Mouse (Mus musculus) CH12.LX (cell line): ENCODE data around the gene Cmah. TPM values are rescaled to one million over a fixed set of nuclear protein-coding genes. Genes with fewer than 3 reads are reported as not detected.
A peak's percentile ranks its signal among the peaks of the same experiment; 100 is the strongest.

ENCODE experiments used
- DNase-seq: peaks from one replicate; pipeline ENCODE4 v3.0.0-alpha.2; 2013; ENCODE audit errors: extremely low read depth
- H3K27ac ChIP-seq: 2 replicates; pipeline ENCODE4 v1.5.1; 2012; ENCODE audit warnings: low read depth, mild to moderate bottlenecking, control low read depth, moderate library complexity; ENCODE audit not compliant: insufficient read depth
- H3K27me3 ChIP-seq: replicated peaks from 2 replicates; pipeline ENCODE3; 2012; ENCODE audit warnings: inconsistent platforms
- H3K36me3 ChIP-seq, 2 experiments: replicated peaks in 1 of 2; 2 replicates each; pipeline versions ENCODE3 to v1.6.1; 2012; ENCODE audit warnings: inconsistent platforms in 1 of 2, low read length in 1 of 2, mild to moderate bottlenecking in 1 of 2, mixed read lengths in 1 of 2, moderate library complexity in 1 of 2; ENCODE audit not compliant: control insufficient read depth in 1 of 2, insufficient read depth in 1 of 2
- H3K4me1 ChIP-seq, 2 experiments: 2 replicates each; pipeline ENCODE4 v1.6.1; 2012; ENCODE audit warnings: inconsistent platforms in 1 of 2, moderate library complexity in 1 of 2; ENCODE audit not compliant: insufficient read depth in 2 of 2, control insufficient read depth in 1 of 2
- H3K4me2 ChIP-seq: 2 replicates; pipeline ENCODE4 v1.6.1; 2012; ENCODE audit warnings: low read depth, mild to moderate bottlenecking, control low read depth; ENCODE audit not compliant: poor library complexity, insufficient read depth, severe bottlenecking
- H3K4me3 ChIP-seq, 3 experiments: fragments of 150-350 bp in 1 of 3; sonication (generic) in 1 of 3; replicated peaks in 1 of 3; 2 replicates each; pipeline versions ENCODE3 to v1.5.1; 2011 to 2012; ENCODE audit warnings: low read depth in 2 of 3, low read length in 2 of 3, mild to moderate bottlenecking in 2 of 3, moderate library complexity in 2 of 3, control low read depth in 1 of 3, improper control_type of control experiment in 1 of 3, inconsistent platforms in 1 of 3, mixed read lengths in 1 of 3; ENCODE audit not compliant: poor library complexity in 1 of 3
- H3K79me2 ChIP-seq: replicated peaks from 2 replicates; pipeline ENCODE4 v1.6.1; 2012; ENCODE audit warnings: mild to moderate bottlenecking, moderate library complexity; ENCODE audit not compliant: control insufficient read depth, poor library complexity, insufficient read depth, severe bottlenecking; ENCODE audit errors: extremely low read depth
- H3K9ac ChIP-seq: 2 replicates; pipeline ENCODE4 v1.6.1; 2012; ENCODE audit warnings: low read depth, mild to moderate bottlenecking, control low read depth, moderate library complexity; ENCODE audit not compliant: insufficient read depth
- H3K9me3 ChIP-seq: replicated peaks from 2 replicates; pipeline ENCODE3; 2012; ENCODE audit warnings: low read length, inconsistent platforms, mixed read lengths
- BHLHE40 ChIP-seq: IDR thresholded peaks from 2 replicates; pipeline ENCODE4 v1.6.1; 2011; ENCODE audit warnings: mild to moderate bottlenecking, low read depth, low read length, improper control_type of control experiment
- CHD1 ChIP-seq: IDR thresholded peaks from 2 replicates; pipeline ENCODE4 v1.6.1; 2012; ENCODE audit warnings: low read depth, low read length, improper control_type of control experiment, inconsistent platforms
- CHD2 ChIP-seq: IDR thresholded peaks from 2 replicates; pipeline ENCODE4 v1.6.1; 2011; ENCODE audit warnings: low read length, improper control_type of control experiment
- CTCF ChIP-seq, 2 experiments: IDR thresholded peaks in 1 of 2; conservative IDR thresholded peaks in 1 of 2; 2 replicates each; pipeline ENCODE4 v1.5.1; 2011 to 2012; ENCODE audit warnings: low read depth in 2 of 2, low read length in 2 of 2, improper control_type of control experiment in 1 of 2, inconsistent platforms in 1 of 2, mild to moderate bottlenecking in 1 of 2, moderate library complexity in 1 of 2
- E2F4 ChIP-seq: IDR thresholded peaks from 2 replicates; pipeline ENCODE4 v1.6.1; 2011; ENCODE audit warnings: low read depth, low read length, improper control_type of control experiment; ENCODE audit not compliant: insufficient replicate concordance
- ELF1 ChIP-seq: IDR thresholded peaks from 2 replicates; pipeline ENCODE4 v1.6.1; 2014; ENCODE audit warnings: low read depth, mild to moderate bottlenecking, inconsistent platforms, low read length, improper control_type of control experiment
- EP300 ChIP-seq: IDR thresholded peaks from 2 replicates; pipeline ENCODE4 v1.6.1; 2011; ENCODE audit warnings: low read length, improper control_type of control experiment
- GABPA ChIP-seq: IDR thresholded peaks from 2 replicates; pipeline ENCODE4 v1.6.1; 2012; ENCODE audit warnings: low read depth, low read length, improper control_type of control experiment, inconsistent platforms; ENCODE audit not compliant: insufficient replicate concordance
- JUN ChIP-seq: IDR thresholded peaks from 2 replicates; pipeline ENCODE4 v1.6.1; 2011; ENCODE audit warnings: low read depth, mild to moderate bottlenecking, low read length, improper control_type of control experiment, moderate library complexity; ENCODE audit not compliant: insufficient read depth
- KAT2A ChIP-seq: IDR thresholded peaks from 2 replicates; pipeline ENCODE4 v1.6.1; 2012; ENCODE audit warnings: low read length, improper control_type of control experiment, inconsistent platforms; ENCODE audit not compliant: insufficient replicate concordance
- MAZ ChIP-seq: IDR thresholded peaks from 2 replicates; pipeline ENCODE4 v1.6.1; 2012; ENCODE audit warnings: low read depth, mild to moderate bottlenecking, inconsistent platforms, low read length, improper control_type of control experiment, moderate library complexity
- MEF2A ChIP-seq: IDR thresholded peaks from 2 replicates; pipeline ENCODE4 v1.6.1; 2014; ENCODE audit warnings: low read depth, mild to moderate bottlenecking, inconsistent platforms, low read length, improper control_type of control experiment, borderline replicate concordance
- MXI1 ChIP-seq: IDR thresholded peaks from 2 replicates; pipeline ENCODE4 v1.6.1; 2011; ENCODE audit warnings: mild to moderate bottlenecking, low read depth, low read length, improper control_type of control experiment
- NELFE ChIP-seq: IDR thresholded peaks from 2 replicates; pipeline ENCODE4 v1.6.1; 2011; ENCODE audit warnings: low read depth, low read length, improper control_type of control experiment
- NRF1 ChIP-seq: IDR thresholded peaks from 2 replicates; pipeline ENCODE4 v1.6.1; 2014; ENCODE audit warnings: low read depth, mild to moderate bottlenecking, inconsistent platforms, low read length, improper control_type of control experiment, moderate library complexity
- PAX5 ChIP-seq: IDR thresholded peaks from 2 replicates; pipeline ENCODE4 v1.6.1; 2012; ENCODE audit warnings: low read length, inconsistent platforms, mixed read lengths
- POLR2A ChIP-seq: IDR thresholded peaks from 2 replicates; pipeline ENCODE4 v1.6.1; 2011; ENCODE audit warnings: low read depth, mild to moderate bottlenecking, improper control_type of control experiment, low read length
- RAD21 ChIP-seq: IDR thresholded peaks from 2 replicates; pipeline ENCODE4 v1.6.1; 2011; ENCODE audit warnings: low read depth, mild to moderate bottlenecking, low read length, improper control_type of control experiment, moderate library complexity
- RCOR1 ChIP-seq: conservative IDR thresholded peaks from 2 replicates; pipeline ENCODE4 v1.6.1; 2012; ENCODE audit warnings: low read depth, mild to moderate bottlenecking, inconsistent platforms, low read length, improper control_type of control experiment
- SIN3A ChIP-seq: IDR thresholded peaks from 2 replicates; pipeline ENCODE4 v1.6.1; 2012; ENCODE audit warnings: low read length, improper control_type of control experiment, inconsistent platforms
- TBP ChIP-seq: conservative IDR thresholded peaks from 2 replicates; pipeline ENCODE4 v1.6.1; 2011; ENCODE audit warnings: low read depth, low read length, improper control_type of control experiment
- UBTF ChIP-seq: IDR thresholded peaks from 2 replicates; pipeline ENCODE4 v1.6.1; 2012; ENCODE audit warnings: low read depth, mild to moderate bottlenecking, inconsistent platforms, low read length, improper control_type of control experiment, moderate library complexity
- USF1 ChIP-seq: IDR thresholded peaks from 2 replicates; pipeline ENCODE4 v1.6.1; 2014; ENCODE audit warnings: low read depth, mild to moderate bottlenecking, inconsistent platforms, low read length, improper control_type of control experiment
- USF2 ChIP-seq: conservative IDR thresholded peaks from 2 replicates; pipeline ENCODE4 v1.6.1; 2011; ENCODE audit warnings: low read depth, low read length, improper control_type of control experiment
- ZKSCAN1 ChIP-seq: IDR thresholded peaks from 2 replicates; pipeline ENCODE4 v1.6.1; 2012; ENCODE audit warnings: low read depth, inconsistent platforms, low read length, improper control_type of control experiment, borderline replicate concordance
- dilution Hi-C: fragments of 300-500 bp; cut with MboI; formaldehyde crosslinking; loops from 2 replicates; pipeline ENCODE4 v1.14.3; 2020; ENCODE audit warnings: low sequenced_read_pairs; ENCODE audit not compliant: extremely low pct_unique_long_range_greater_than_20kb, extremely low pct_ligation_motif_present
- in situ Hi-C: fragments of 300-500 bp; cut with MboI; formaldehyde crosslinking; loops from 3 replicates; pipeline ENCODE4 v1.14.3; 2019; ENCODE audit warnings: low sequenced_read_pairs, low pct_ligation_motif_present, low pct_unique_long_range_greater_than_20kb, mixed read lengths
- polyA plus RNA-seq: library from polyadenylated mRNA; unstranded; fragments of >175 nt; gene quantifications from 2 replicates; pipeline ENCODE4 v1.2.1, GENCODE M21; 2012; ENCODE audit warnings: low read depth; ENCODE audit not compliant: insufficient read length
- total RNA-seq, 2 experiments: library from RNA; depleted of rRNA; stranded (reverse); fragments of 300-350 nt in 1 of 2; fragments of >200 nt in 1 of 2; gene quantifications; 2 replicates each; pipeline ENCODE4 v1.2.3; 2012 to 2014

Gene Cmah
- total and polyA plus RNA-seq, 3 experiments, result 5.0 to 17.4 (median 5.5) TPM

GRCm38 (mm10) chr13:24392655-24393054 lies 65.5 kb downstream of the Cmah start (continued):
- 0 out of 2 replicates have a peak, but pooled peaks have one; percentile 46 for TF ChIP-seq SIN3A
- TF ChIP-seq NELFE, result no peak
- no peak for TF ChIP-seq MEF2A
- TF ChIP-seq CHD1, result no peak

GRCm38 (mm10) chr13:24393055-24393454 lies 65.9 kb downstream of the Cmah start:
- H3K4me3 ChIP-seq, result no peak overlapping the region
- H3K4me1 ChIP-seq, result peaks cover 15 to 61% of the 10 kb centered on the region in 2 experiments

GRCm38 (mm10) chr13:24395815-24396214 lies 68.6 kb downstream of the Cmah start:
- no peak overlapping the region for H3K4me2 ChIP-seq
- TF ChIP-seq MAZ (no peak), ZKSCAN1 (no peak), SIN3A (no peak), CHD2 (no peak), UBTF (no peak), CTCF (conservative IDR thresholded peaks at IDR 0.05 in 1 of 2, IDR thresholded peaks at IDR 0.05 in 1 of 2; ENCODE audit: low read depth in 2 of 2, low read length in 2 of 2) (no peak), E2F4 (no peak), NRF1 (no peak), RAD21 (no peak), EP300 (no peak), RCOR1 (no peak), USF1 (no peak), JUN (no peak), POLR2A (no peak), USF2 (no peak), NELFE (no peak), KAT2A (no peak), ELF1 (no peak), PAX5 (no peak)
- dilution Hi-C loops (no loop called here), in situ Hi-C loops (no loop called here)
- peaks cover 6% of the 10 kb centered on the region for H3K9me3 ChIP-seq
- peaks cover 24 to 80% of the 10 kb centered on the region in 2 experiments for H3K4me1 ChIP-seq
- H3K36me3 ChIP-seq, result no peaks in the 10 kb centered on the region
- H3K27ac ChIP-seq, result no peak overlapping the region
- H3K4me3 ChIP-seq, result no peak overlapping the region
- H3K79me2 ChIP-seq, result no peaks in the 10 kb centered on the region
- no peaks in the 10 kb centered on the region for H3K27me3 ChIP-seq
- no peak overlapping the region for H3K9ac ChIP-seq
- DNase-seq, result no peak

More at GRCm38 (mm10) chr13:24393055-24393454, 65.9 kb downstream of the Cmah start:
- Histone ChIP-seq H3K79me2 (no peaks in the 10 kb centered on the region), H3K4me2 (peak overlapping the region; percentile 41), H3K9ac (no peak overlapping the region), H3K36me3 (no peaks in the 10 kb centered on the region), H3K27me3 (no peaks in the 10 kb centered on the region), H3K9me3 (peaks cover 6% of the 10 kb centered on the region), H3K27ac (no peak overlapping the region)
- TF ChIP-seq MEF2A (peak; percentile 26), RAD21 (no peak), USF2 (peak; percentile 71), ELF1 (no peak), USF1 (peak; percentile 64), NRF1 (no peak), GABPA (no peak), SIN3A (0 out of 2 replicates have a peak, but pooled peaks have one; percentile 16), MXI1 (no peak), TBP (peak; percentile 20; the same call in 1 of the 2 replicates), BHLHE40 (peak; percentile 64; the same call in 1 of the 2 replicates)
- dilution Hi-C loops (no loop called here), in situ Hi-C loops (no loop called here)
- DNase-seq, result peak; percentile 66
